In the genomic region with DNA sequence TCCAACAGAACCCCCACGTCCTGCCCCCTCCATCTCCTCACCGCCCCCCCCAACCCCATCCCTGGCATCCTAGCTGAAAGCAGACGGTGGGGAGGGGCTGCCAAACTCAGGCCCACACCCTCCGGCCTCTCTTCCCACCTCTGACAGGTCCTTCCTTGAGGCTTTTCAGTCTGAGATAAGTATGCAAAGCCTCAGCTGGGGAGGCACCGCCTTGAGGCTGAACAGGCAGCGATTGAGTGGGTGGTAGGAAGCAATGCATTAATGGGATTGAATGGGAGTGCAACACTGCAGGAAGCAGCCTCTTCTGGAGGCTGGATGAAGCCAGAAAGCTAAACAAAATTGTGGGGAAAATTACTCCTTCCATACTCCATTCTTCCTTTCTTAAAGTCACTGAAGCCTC, we compare ENCODE assay signal across 18 mouse cellular contexts. TPM values are rescaled to one million over a fixed set of nuclear protein-coding genes. Genes with fewer than 3 reads are reported as not detected.
A peak's percentile ranks its signal among the peaks of the same experiment; 100 is the strongest.
DNase-seq lines count a peak whose midpoint lies in the region; ATAC-seq and TF ChIP-seq lines count a peak whose summit lies in the region.
"Had no signal": no experiment of that assay in that cellular context is flagged by ENCODE, and none has a peak within 500 bp of the region (broad histone marks: within the 10 kb centered on the region; RNA-seq: fewer than 3 reads in every experiment).

No protein-coding gene starts in this region.

- H3K9me3 ChIP-seq in hindbrain, embryonic 10.5 days, result no peaks in the 10 kb centered on the region
- H3K9me3 ChIP-seq in hindbrain, embryonic 14.5 days (ENCODE audit: control insufficient read depth, low read length), result no peaks in the 10 kb centered on the region
- no peaks in the 10 kb centered on the region for H3K9me3 ChIP-seq in midbrain, embryonic 13.5 days
- no peaks in the 10 kb centered on the region for H3K9me3 ChIP-seq in midbrain, postnatal 0 days (ENCODE audit: low read length)
- H3K9me3 ChIP-seq in forebrain, embryonic 13.5 days (replicated peaks), result no peaks in the 10 kb centered on the region
- no peaks in the 10 kb centered on the region for H3K9me3 ChIP-seq in midbrain, embryonic 16.5 days (replicated peaks; ENCODE audit: control insufficient read depth, low read length, poor library complexity, severe bottlenecking)
- H3K9me3 ChIP-seq: G1E; intestine, embryonic 15.5 days; limb, embryonic 15.5 days; megakaryocyte, embryonic 14.5 days had no signal

- no peak for DNase-seq in hindbrain, embryonic 10.5 days (ENCODE audit: low spot score)
- DNase-seq in hindbrain, embryonic 14.5 days (ENCODE audit: low spot score), result no peak
- no peak for DNase-seq in midbrain, postnatal 0 days (ENCODE audit: low spot score)
- DNase-seq in cerebellum, postnatal 14 days, result no peak
- DNase-seq in thymus, postnatal 4 days, result no peak
- DNase-seq: cerebellum, adult 8-10 months; heart, adult 2 months; heart, postnatal 10 days; lung, adult 2 months; thymus, postnatal 36 days had no signal

- WGBS in hindbrain, embryonic 10.5 days, result 32% methylated on average over 6 of the region's 6 CpGs
- WGBS in hindbrain, embryonic 14.5 days, result 27% methylated on average over 6 of the region's 6 CpGs
- WGBS in midbrain, embryonic 13.5 days, result 20% methylated on average over 6 of the region's 6 CpGs
- 13% methylated on average over 5 of the region's 6 CpGs for WGBS in midbrain, postnatal 0 days
- WGBS in forebrain, embryonic 13.5 days, result 12% methylated on average over 6 of the region's 6 CpGs
- WGBS in midbrain, embryonic 16.5 days, result 23% methylated on average over 5 of the region's 6 CpGs

- no peak overlapping the region for H3K4me2 ChIP-seq in hindbrain, embryonic 14.5 days (replicated peaks)
- no peak overlapping the region for H3K4me2 ChIP-seq in midbrain, embryonic 13.5 days (replicated peaks)
- H3K4me2 ChIP-seq in midbrain, postnatal 0 days (ENCODE audit: low read depth, low read length, poor library complexity, severe bottlenecking), result no peak overlapping the region
- H3K4me2 ChIP-seq in forebrain, embryonic 13.5 days, result no peak overlapping the region
- H3K4me2 ChIP-seq in midbrain, embryonic 16.5 days (ENCODE audit: low read length), result no peak overlapping the region
- H3K4me2 ChIP-seq: intestine, embryonic 15.5 days; limb, embryonic 15.5 days had no signal

- peak overlapping the region; percentile 35; the same call in 1 of the 2 replicates for H3K27ac ChIP-seq in hindbrain, embryonic 10.5 days
- no peak overlapping the region for H3K27ac ChIP-seq in hindbrain, embryonic 14.5 days
- peak overlapping the region; percentile 12 for H3K27ac ChIP-seq in midbrain, embryonic 13.5 days
- H3K27ac ChIP-seq in midbrain, postnatal 0 days (ENCODE audit: low read depth, low read length), result no peak overlapping the region
- peak overlapping the region; percentile 74 for H3K27ac ChIP-seq in forebrain, embryonic 13.5 days
- peak overlapping the region; percentile 9 for H3K27ac ChIP-seq in midbrain, embryonic 16.5 days (ENCODE audit: low read length)
- H3K27ac ChIP-seq: heart, adult 2 months; intestine, embryonic 15.5 days; left cerebral cortex, adult 2 months; limb, embryonic 15.5 days had no signal

- ATAC-seq in hindbrain, embryonic 14.5 days (ENCODE audit: low FRiP score), result no peak
- ATAC-seq in midbrain, embryonic 13.5 days, result no peak
- ATAC-seq in midbrain, postnatal 0 days (ENCODE audit: low FRiP score), result no peak
- ATAC-seq in forebrain, embryonic 13.5 days, result peak; percentile 41
- no peak for ATAC-seq in midbrain, embryonic 16.5 days
- ATAC-seq: intestine, embryonic 15.5 days had no signal

- no peaks in the 10 kb centered on the region for H3K27me3 ChIP-seq in hindbrain, embryonic 10.5 days (ENCODE audit: insufficient read depth, poor library complexity, severe bottlenecking)
- H3K27me3 ChIP-seq in hindbrain, embryonic 14.5 days (ENCODE audit: control insufficient read depth, insufficient read depth, low read length), result no peaks in the 10 kb centered on the region
- no peaks in the 10 kb centered on the region for H3K27me3 ChIP-seq in midbrain, embryonic 13.5 days
- no peaks in the 10 kb centered on the region for H3K27me3 ChIP-seq in midbrain, postnatal 0 days (ENCODE audit: insufficient read depth, low read length)
- H3K27me3 ChIP-seq in forebrain, embryonic 13.5 days, result no peaks in the 10 kb centered on the region
- no peaks in the 10 kb centered on the region for H3K27me3 ChIP-seq in midbrain, embryonic 16.5 days (ENCODE audit: control insufficient read depth, insufficient read depth, low read depth, low read length)
- H3K27me3 ChIP-seq: intestine, embryonic 15.5 days; limb, embryonic 15.5 days; megakaryocyte, embryonic 14.5 days had no signal

- H3K4me1 ChIP-seq in hindbrain, embryonic 10.5 days (replicated peaks), result peaks cover 56% of the 10 kb centered on the region
- peaks cover 74% of the 10 kb centered on the region for H3K4me1 ChIP-seq in hindbrain, embryonic 14.5 days (replicated peaks; ENCODE audit: control insufficient read depth, insufficient read depth, low read length)
- peaks cover 80% of the 10 kb centered on the region for H3K4me1 ChIP-seq in midbrain, embryonic 13.5 days (replicated peaks)
- H3K4me1 ChIP-seq in midbrain, postnatal 0 days (ENCODE audit: insufficient read depth, low read length), result peaks cover 39% of the 10 kb centered on the region
- H3K4me1 ChIP-seq in forebrain, embryonic 13.5 days, result peaks cover 85% of the 10 kb centered on the region
- H3K4me1 ChIP-seq in midbrain, embryonic 16.5 days (ENCODE audit: control insufficient read depth, insufficient read depth, low read length), result peaks cover 70% of the 10 kb centered on the region

- H3K9ac ChIP-seq in hindbrain, embryonic 14.5 days, result no peak overlapping the region
- H3K9ac ChIP-seq in midbrain, embryonic 13.5 days (replicated peaks), result no peak overlapping the region
- no peak overlapping the region; the same call in 1 of the 2 replicates for H3K9ac ChIP-seq in midbrain, postnatal 0 days (replicated peaks; ENCODE audit: low read length, poor library complexity, severe bottlenecking)
- H3K9ac ChIP-seq in forebrain, embryonic 13.5 days, result no peak overlapping the region
- H3K9ac ChIP-seq in midbrain, embryonic 16.5 days (ENCODE audit: low read depth, low read length), result 0 out of 2 replicates have a peak overlapping the region, but pooled peaks have one; percentile 31
- H3K9ac ChIP-seq: intestine, embryonic 15.5 days; limb, embryonic 15.5 days had no signal

- TF ChIP-seq CTCF in midbrain, postnatal 0 days (IDR thresholded peaks at IDR 0.05), result no peak

- no peak overlapping the region for H3K4me3 ChIP-seq in hindbrain, embryonic 10.5 days
- no peak overlapping the region for H3K4me3 ChIP-seq in hindbrain, embryonic 14.5 days (replicated peaks; ENCODE audit: low read length)
- no peak overlapping the region for H3K4me3 ChIP-seq in midbrain, embryonic 13.5 days (replicated peaks)
- H3K4me3 ChIP-seq in midbrain, postnatal 0 days (ENCODE audit: low read depth, low read length), result no peak overlapping the region
- no peak overlapping the region for H3K4me3 ChIP-seq in forebrain, embryonic 13.5 days
- no peak overlapping the region for H3K4me3 ChIP-seq in midbrain, embryonic 16.5 days (ENCODE audit: low read depth, low read length)
- H3K4me3 ChIP-seq: heart, adult 2 months; intestine, embryonic 15.5 days; left cerebral cortex, adult 2 months; limb, embryonic 15.5 days; megakaryocyte, embryonic 14.5 days had no signal

- H3K36me3 ChIP-seq in hindbrain, embryonic 10.5 days, result no peaks in the 10 kb centered on the region
- no peaks in the 10 kb centered on the region for H3K36me3 ChIP-seq in hindbrain, embryonic 14.5 days (replicated peaks; ENCODE audit: control insufficient read depth, insufficient read depth)
- no peaks in the 10 kb centered on the region for H3K36me3 ChIP-seq in midbrain, embryonic 13.5 days
- no peaks in the 10 kb centered on the region for H3K36me3 ChIP-seq in midbrain, postnatal 0 days (ENCODE audit: insufficient read depth, low read length)
- H3K36me3 ChIP-seq in forebrain, embryonic 13.5 days (ENCODE audit: poor library complexity, severe bottlenecking), result no peaks in the 10 kb centered on the region
- no peaks in the 10 kb centered on the region for H3K36me3 ChIP-seq in midbrain, embryonic 16.5 days (ENCODE audit: control insufficient read depth, insufficient read depth, low read length)
- H3K36me3 ChIP-seq: G1E; intestine, embryonic 15.5 days; limb, embryonic 15.5 days had no signal

RNA-seq across cellular contexts. Expression of a gene that starts 45.8 kb away (rescaled TPM):
- polyA plus RNA-seq in hindbrain, embryonic 10.5 days (2016; fragmentation: Nextera tagmentation; extraction: Ambion mirVana), result 16.1 and 19.3 TPM in 2 replicates
- 56.2 and 60.2 TPM in 2 replicates for polyA plus RNA-seq in hindbrain, embryonic 14.5 days (2014; fragmentation: Nextera tagmentation; extraction: Ambion mirVana)
- polyA plus RNA-seq in midbrain, embryonic 13.5 days (2015; fragmentation: Nextera tagmentation; extraction: Ambion mirVana), result 38.0 and 38.1 TPM in 2 replicates
- total RNA-seq in midbrain, postnatal 0 days (2014; rRNA removed), result 99.1 and 109 TPM in 2 replicates
- polyA plus RNA-seq in midbrain, postnatal 0 days (2015; fragmentation: Nextera tagmentation; extraction: Ambion mirVana), result 37.3 and 46.5 TPM in 2 replicates
- 30.6 and 33.3 TPM in 2 replicates for polyA plus RNA-seq in forebrain, embryonic 13.5 days (2015; fragmentation: Nextera tagmentation; extraction: Ambion mirVana)
- polyA plus RNA-seq in midbrain, embryonic 16.5 days (2015; fragmentation: Nextera tagmentation; extraction: Ambion mirVana), result 53.9 and 57.1 TPM in 2 replicates
- polyA plus RNA-seq: G1E had no signal

Comparison
In these comparisons a context has a peak if more than half of its experiments do, and no peak if none do; other contexts are left out.
1. H3K27ac ChIP-seq: peak in hindbrain, embryonic 10.5 days (single experiment), midbrain, embryonic 13.5 days (single experiment), forebrain, embryonic 13.5 days (single experiment) and midbrain, embryonic 16.5 days (single experiment); none in hindbrain, embryonic 14.5 days (single experiment) and midbrain, postnatal 0 days (single experiment).